Mouse (Mus musculus): Measurements from ENCODE around the gene Shmt2.
A peak's percentile ranks its signal among the peaks of the same experiment; 100 is the strongest.

Gene Shmt2

GRCm38 (mm10) chr10:127534036-127534928 lies 12.0 kb upstream of the Shmt2 start, which contains the start of gene Nxph4:
Gene Nxph4 (minus strand): TSS chr10:127534559.
- no peak for DNase-seq (ENCODE audit: low spot score in 2 of 2)

- no peak for DNase-seq (ENCODE audit: low spot score in 2 of 2)
Observed at GRCm38 (mm10) chr10:127531548-127531947, 9.3 kb upstream of the Shmt2 start.

GRCm38 (mm10) chr10:127530945-127531344 lies 8.7 kb upstream of the Shmt2 start:
- DNase-seq (ENCODE audit: low spot score in 2 of 2): no peak

GRCm38 (mm10) chr10:127527481-127527880 lies 5.2 kb upstream of the Shmt2 start:
- DNase-seq (ENCODE audit: low spot score in 2 of 2): no peak

GRCm38 (mm10) chr10:127526681-127527080 lies 4.4 kb upstream of the Shmt2 start:
- no peak for DNase-seq (ENCODE audit: low spot score in 2 of 2)

GRCm38 (mm10) chr10:127526048-127526447 lies 3.8 kb upstream of the Shmt2 start:
- no peak for DNase-seq (ENCODE audit: low spot score in 2 of 2)

GRCm38 (mm10) chr10:127524646-127525255 lies 2.5 kb upstream of the Shmt2 start:
- no peak for DNase-seq (ENCODE audit: low spot score in 2 of 2)

GRCm38 (mm10) chr10:127521611-127522080 lies 598 bp downstream of the Shmt2 start:
- no peak for DNase-seq (ENCODE audit: low spot score in 2 of 2)

GRCm38 (mm10) chr10:127520714-127521357 lies 1.4 kb downstream of the Shmt2 start:
- no peak for DNase-seq (ENCODE audit: low spot score in 2 of 2)

- DNase-seq (ENCODE audit: low spot score in 2 of 2): no peak
Observed at GRCm38 (mm10) chr10:127519903-127520713, 2.1 kb downstream of the Shmt2 start.

GRCm38 (mm10) chr10:127519041-127519701 lies 3.1 kb downstream of the Shmt2 start:
- DNase-seq (ENCODE audit: low spot score in 2 of 2): no peak

- DNase-seq (ENCODE audit: low spot score in 2 of 2): no peak
Observed at GRCm38 (mm10) chr10:127517941-127518340, 4.3 kb downstream of the Shmt2 start.

GRCm38 (mm10) chr10:127516576-127517260 lies 5.5 kb downstream of the Shmt2 start:
- no peak for DNase-seq (ENCODE audit: low spot score in 2 of 2)

- no peak for DNase-seq (ENCODE audit: low spot score in 2 of 2)
Observed at GRCm38 (mm10) chr10:127515983-127516459, 6.2 kb downstream of the Shmt2 start.

GRCm38 (mm10) chr10:127515271-127515982 lies 6.8 kb downstream of the Shmt2 start:
- no peak for DNase-seq (ENCODE audit: low spot score in 2 of 2)

GRCm38 (mm10) chr10:127514764-127515163 lies 7.5 kb downstream of the Shmt2 start, which contains the start of gene Ndufa4l2:
Gene Ndufa4l2 (plus strand): TSS chr10:127514967.
- no peak for DNase-seq (ENCODE audit: low spot score in 2 of 2)

- DNase-seq (ENCODE audit: low spot score in 2 of 2): no peak
Observed at GRCm38 (mm10) chr10:127514111-127514698, 8.0 kb downstream of the Shmt2 start.

GRCm38 (mm10) chr10:127513501-127514091 lies 8.6 kb downstream of the Shmt2 start:
- DNase-seq (ENCODE audit: low spot score in 2 of 2): no peak

- DNase-seq (ENCODE audit: low spot score in 2 of 2): peak; percentile 93 to 95
Observed at GRCm38 (mm10) chr10:127512813-127513212, 9.4 kb downstream of the Shmt2 start.

All from right cerebral cortex, postnatal 10 days (tissue).